Mouse (Mus musculus): ENCODE results near the gene Fbxo36.
A peak's percentile ranks its signal among the peaks of the same experiment; 100 is the strongest.

Gene Fbxo36

DNA sequence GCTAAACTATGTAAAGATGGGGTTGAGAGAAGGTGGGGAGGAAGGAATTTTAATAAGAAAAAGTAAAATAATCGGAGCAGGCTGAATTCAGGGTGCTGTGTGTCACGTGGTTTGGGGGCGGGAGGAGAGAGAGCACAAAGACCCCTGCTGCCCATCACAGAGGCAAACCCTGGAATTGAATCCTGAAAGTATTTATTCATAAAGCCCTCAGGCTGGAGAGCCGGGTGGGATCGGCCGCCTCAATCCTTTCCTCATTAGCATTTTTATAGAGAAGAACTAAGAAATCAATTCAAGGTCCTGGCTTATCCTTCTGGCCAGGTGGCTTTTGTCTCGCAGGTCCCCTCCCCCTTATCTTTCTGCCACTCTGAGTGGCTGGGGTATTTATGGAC is 50.4 kb downstream of the Fbxo36 start:
- DNase-seq (ENCODE audit: low read depth, low spot score) = no peak

DNA sequence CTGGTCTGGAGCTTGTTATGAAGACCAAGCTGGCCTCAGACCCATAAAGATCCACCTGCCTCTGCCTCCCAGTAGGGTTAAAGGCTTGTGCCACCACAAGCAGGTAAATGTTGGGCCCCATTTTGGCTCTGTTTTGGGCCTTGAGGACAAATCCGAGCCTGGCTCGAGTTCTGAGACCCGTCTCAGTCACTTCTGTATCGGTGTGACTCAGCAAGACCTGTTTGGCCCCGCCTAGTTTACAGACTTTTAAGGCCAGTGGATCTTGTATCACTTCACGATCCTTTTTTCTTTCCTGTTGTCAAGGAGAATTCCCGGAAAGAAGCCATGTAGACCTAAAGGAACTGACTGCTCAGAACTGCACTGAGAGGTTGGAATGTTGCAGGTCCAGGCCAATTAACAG is 50.9 kb downstream of the Fbxo36 start:
- DNase-seq (ENCODE audit: low read depth, low spot score) = no peak

GRCm38 (mm10) chr1:84891746-84892145 is 52.1 kb downstream of the Fbxo36 start:
- DNase-seq (ENCODE audit: low read depth, low spot score) = no peak

GRCm38 (mm10) chr1:84897364-84897763 is 57.7 kb downstream of the Fbxo36 start:
- no peak for DNase-seq (ENCODE audit: low read depth, low spot score)

DNA sequence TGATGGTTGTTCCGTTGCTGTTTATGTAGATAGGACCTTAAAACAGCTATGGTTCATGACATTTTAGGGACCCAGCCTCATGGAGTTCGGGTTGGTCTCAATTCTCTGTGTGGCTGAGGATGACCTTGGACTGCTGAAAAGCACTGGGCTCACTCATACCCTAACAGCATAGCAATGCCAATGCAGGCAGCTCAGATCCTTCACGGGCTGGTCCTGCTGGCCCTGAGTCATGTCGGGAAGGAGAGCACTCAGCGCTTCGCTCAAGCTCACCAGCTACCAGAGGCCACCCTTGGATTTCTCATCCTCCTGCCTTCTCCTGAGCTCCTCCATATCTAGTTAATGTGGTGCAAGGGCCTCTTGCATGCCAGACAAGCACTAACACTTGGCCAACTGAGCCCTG is 59.5 kb downstream of the Fbxo36 start:
- no peak for DNase-seq (ENCODE audit: low read depth, low spot score)

DNA sequence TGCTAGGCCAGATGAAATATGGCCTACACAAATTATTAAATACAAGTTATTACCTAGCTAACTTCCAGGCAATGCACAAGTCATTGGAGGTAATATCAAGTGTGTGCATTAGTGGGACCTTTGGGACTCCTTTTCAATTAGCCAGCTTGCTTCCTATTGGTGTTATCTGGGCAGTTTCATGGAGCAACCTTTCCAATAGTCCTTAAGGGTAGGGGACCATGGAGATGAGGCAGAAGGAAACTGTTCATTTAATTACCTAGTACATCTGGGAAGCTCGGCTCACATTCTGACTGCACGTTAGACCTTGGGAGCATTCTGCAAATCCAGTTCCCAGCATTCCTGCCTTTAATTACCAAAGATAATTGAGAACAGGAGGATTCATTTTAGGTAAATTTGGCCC is 64.8 kb downstream of the Fbxo36 start:
- no peak for DNase-seq (ENCODE audit: low read depth, low spot score)

DNA sequence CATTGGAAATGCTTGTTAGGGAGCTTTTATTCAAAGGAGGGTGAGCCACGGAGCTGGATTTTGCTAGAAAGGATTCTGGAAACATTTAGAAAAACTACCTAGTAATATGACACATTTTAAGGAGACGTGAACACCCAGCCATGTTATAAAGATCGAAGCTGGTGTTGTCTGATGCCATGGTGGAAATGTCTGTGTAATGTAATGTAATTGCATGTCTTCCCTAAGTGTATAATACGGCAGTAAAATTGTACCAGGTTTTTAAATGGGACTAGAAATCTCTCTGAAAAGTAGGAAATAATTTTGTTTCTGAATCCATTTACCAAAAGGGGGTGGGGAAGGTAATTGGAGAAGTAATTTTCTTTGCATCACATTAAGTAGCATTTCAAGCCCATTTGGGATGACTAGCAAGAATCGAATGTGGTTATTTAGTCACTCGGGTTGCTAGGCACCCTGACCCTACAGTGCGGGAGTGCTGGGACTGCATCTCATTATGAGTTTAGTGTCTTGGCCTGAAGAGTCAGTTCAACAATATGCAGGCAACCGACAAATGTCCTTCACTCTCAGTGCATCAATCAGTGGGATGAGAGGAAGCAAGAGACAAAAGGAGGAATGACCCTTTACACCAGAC is 70.7 kb downstream of the Fbxo36 start:
- no peak for DNase-seq (ENCODE audit: low read depth, low spot score)

- no peak for DNase-seq (ENCODE audit: low read depth, low spot score)
These were observed 72.9 kb downstream of the Fbxo36 start for GRCm38 (mm10) chr1:84912571-84912970.

DNA sequence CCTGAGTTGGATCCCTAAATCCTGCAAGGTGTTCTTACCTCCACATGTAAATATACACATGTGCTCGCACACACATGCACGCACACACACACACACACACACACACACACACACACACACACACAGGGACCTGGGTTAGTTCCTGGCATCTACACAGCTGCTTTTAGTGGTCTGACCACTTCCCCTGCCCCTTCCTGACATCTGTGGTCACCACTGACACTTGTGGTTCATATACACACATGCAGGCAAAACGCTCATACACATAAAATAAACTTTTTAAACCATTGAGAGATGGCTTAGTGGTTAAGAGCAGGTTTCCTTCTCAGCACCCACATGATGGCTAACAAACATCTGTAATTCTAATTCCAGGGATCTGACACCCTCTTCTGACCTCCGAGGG is 75.4 kb downstream of the Fbxo36 start:
- DNase-seq (ENCODE audit: low read depth, low spot score) = no peak

DNA sequence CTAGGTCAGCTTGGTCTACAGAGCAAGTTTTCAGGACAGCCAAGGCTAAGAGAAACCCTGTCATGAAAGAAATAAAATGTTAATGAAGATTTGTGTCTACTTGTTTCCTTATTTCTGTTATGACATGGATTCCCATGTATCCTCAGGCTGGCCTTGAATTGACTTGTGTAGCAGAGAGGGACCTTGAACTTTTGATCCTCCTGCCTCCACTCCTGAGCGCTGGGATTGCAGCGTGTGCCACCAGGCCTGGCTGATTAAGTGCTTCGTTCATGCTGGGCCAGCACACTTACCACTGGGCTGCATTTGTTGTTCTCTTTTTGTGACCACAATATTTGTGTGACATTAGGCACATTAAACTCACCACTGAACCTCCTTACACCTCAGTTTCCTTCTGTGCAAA is 79.2 kb downstream of the Fbxo36 start:
- DNase-seq (ENCODE audit: low read depth, low spot score) = no peak

- DNase-seq (ENCODE audit: low read depth, low spot score) = no peak
These were observed 83.8 kb downstream of the Fbxo36 start for GRCm38 (mm10) chr1:84923432-84923831.

GRCm38 (mm10) chr1:84924134-84924533 is 84.5 kb downstream of the Fbxo36 start:
- DNase-seq (ENCODE audit: low read depth, low spot score) = no peak

DNA sequence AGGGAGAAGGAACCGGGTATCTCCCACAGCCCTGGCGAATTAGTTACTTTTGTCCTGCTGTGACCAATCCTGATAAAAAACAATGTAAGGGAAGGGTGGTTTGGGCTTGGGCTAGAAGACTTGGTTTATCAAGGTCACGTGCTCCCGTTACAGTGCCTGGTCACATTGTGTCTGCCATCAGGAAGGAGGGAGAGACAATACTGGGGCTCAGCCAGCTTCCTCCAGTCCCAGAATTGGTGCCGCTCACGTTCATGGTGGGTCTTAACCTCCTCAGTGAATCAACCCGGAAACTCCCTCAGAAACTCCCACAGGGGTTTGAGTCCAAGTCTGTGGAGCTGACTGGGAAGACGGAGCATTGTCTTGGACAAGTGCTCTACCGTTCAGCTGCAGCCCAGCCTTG is 86.0 kb downstream of the Fbxo36 start:
- no peak for DNase-seq (ENCODE audit: low read depth, low spot score)

- peak; percentile 16 for DNase-seq (ENCODE audit: low read depth, low spot score)
These were observed 94.0 kb downstream of the Fbxo36 start for GRCm38 (mm10) chr1:84933472-84934150.

DNA sequence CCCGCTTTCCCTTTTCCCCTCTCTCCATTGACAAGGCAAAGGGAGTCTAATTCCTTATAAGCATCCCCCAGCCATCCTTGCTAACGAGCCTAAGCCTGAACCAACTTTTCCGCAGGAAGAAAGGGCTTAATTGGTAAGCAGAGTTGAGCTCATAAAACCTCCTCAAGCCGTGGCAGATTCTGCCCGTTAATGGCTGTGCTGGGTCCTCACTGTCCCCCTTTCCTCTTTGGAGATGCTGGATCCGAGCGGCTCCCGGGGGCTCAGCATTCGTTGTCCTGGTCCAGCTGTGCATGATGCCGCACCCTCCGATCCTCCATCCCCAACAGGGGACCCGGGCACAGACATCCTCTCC is 94.5 kb downstream of the Fbxo36 start:
- DNase-seq (ENCODE audit: low read depth, low spot score) = no peak

DNA sequence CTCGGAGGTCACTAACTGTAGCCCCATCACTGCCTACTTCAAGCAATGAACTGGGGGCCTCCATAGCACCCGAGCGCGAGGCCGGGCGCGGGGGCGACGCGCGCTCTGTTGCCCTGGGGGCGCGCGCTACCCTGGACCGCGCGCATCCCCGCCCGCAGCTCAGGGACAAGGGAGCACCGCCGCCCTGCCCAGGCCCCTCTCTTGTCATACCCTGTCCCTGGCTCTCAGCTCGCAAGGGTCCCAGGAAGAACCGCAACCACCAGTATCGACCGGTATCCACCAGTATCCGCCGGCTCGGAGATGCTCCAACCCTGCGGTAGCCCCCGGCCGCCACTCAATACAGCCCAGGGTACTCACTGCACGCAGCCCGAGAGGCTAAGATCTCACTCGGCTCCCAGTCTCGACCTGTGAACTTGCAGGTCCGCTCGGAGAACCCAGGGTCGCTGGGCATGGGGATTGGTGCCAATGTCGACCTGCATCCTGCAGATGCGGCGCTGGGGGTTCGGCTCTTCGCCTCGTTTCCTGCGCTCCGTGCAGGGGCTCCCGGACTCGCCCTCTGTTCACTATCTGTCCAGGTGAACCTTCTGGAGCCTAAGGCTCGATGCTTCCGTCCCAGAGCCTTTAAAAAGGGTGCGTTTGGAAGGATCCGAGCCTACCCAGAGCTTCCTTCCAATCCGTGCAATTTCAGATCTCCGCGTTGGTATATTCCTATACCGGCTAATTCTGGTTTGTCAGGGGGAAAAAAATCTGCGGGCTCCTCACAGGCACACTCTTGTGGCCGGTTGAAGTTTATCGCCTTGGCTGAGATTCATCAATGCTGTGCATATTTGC is 95.1 kb downstream of the Fbxo36 start, which contains the start of gene Slc16a14:
Gene Slc16a14, minus strand, starts transcription at position 632 of the 831 bp plus-strand sequence.
- no peak for DNase-seq (ENCODE audit: low read depth, low spot score)

DNA sequence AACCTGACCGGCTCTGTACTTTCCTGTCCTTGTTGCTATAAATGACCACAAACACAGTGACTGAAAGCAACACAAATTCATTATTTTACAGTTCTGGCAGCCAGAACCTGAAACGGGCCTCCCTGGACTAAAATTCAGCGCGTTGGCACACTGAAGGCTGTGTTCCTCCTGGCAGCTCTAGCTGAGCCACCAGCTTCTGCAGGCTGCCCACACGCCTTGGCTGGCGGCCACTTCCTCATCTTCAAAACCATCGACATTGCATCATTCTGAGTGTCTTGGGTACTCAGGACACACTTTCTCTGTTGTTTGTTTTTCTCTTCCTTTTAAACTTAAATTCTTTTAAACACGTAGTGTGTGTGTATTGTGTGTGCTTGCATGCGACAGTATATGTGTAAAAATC is 96.0 kb downstream of the Fbxo36 start:
- DNase-seq (ENCODE audit: low read depth, low spot score) = no peak

DNA sequence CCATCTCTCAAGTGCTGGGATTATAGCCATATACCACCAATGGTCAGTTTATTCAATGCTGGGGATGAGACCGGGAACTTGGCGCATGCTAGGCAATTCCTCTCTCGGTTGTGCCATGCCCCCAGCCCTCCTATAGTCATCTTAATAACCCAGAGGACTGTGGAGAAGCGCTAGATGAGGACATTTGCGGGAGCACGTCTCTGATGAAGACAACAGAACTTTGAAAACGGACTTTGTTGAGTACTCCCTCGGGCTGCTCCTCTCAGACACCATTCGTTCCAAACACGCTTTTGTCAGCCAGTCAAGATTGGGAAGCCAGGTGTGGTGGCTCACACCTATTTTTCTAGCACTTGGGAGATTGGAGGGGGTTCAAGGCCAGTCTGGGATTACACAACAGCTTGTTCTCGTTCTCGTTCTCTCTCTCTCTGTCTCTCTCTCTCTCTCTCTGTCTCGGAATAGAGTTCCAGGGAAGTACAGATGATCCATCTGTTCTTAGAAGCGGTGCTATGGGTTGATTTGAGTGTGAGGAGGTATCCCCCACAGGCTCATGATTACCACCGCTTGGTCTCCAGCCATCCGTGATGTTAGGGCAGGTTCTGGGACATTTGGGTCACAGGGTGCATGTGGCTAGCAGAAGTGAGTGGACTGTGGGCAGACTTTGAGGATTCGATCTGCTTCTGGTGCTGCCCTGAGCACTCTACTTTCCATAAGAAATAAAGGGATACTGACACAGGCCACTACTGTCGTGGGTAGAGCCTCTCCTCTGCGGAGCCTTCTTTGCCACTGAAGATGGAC is 97.3 kb downstream of the Fbxo36 start:
- DNase-seq (ENCODE audit: low read depth, low spot score) = no peak

GRCm38 (mm10) chr1:84939466-84939865 is 99.8 kb downstream of the Fbxo36 start:
- no peak for DNase-seq (ENCODE audit: low read depth, low spot score)

DNA sequence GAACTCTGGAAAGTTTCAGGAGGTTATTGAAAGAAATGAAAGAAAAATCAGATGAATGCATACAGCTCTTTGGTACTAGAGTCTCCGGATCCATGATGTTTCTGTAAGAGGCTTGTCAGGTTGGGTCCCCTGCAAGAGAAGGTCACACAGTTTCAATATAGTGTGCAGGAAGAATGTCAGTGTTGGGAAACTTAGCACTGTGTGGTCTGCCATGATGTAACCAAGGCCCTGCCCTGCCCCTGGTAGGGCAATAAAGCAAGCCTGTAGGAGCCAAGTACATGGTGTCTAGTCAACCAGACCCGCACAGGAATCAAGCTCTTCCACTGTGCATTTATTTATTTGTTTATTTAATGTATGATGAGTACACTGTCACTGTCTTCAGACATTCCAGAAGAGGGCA is 100.7 kb downstream of the Fbxo36 start:
- DNase-seq (ENCODE audit: low read depth, low spot score) = no peak

- DNase-seq (ENCODE audit: low read depth, low spot score) = no peak
These were observed 103.0 kb downstream of the Fbxo36 start for GRCm38 (mm10) chr1:84942666-84943065.

DNA sequence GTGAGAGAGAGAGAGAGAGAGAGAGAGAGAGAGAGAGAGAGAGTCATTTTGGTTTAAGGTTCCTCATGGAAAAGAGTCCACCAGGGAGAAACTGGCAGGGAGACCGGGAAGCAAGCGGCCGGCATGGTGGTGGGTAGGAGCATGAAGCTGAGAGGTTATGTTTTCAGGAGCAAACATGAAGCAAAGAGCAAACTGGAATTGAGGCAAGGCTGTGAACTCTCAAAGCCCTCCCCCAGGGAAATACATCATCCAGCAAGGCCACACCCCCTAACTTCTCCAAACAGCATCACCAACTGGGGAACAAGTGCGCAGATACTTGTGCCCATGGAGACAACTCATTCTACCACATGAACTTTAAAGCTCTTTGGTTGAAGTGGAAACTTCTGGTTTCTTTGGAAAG is 103.9 kb downstream of the Fbxo36 start:
- DNase-seq (ENCODE audit: low read depth, low spot score) = no peak
